15 mouse cellular contexts compared by ENCODE assay signal in genomic region chr10:103649848-103650247, GRCm38 (mm10).
"Had no signal": no experiment of that assay in that cellular context is flagged by ENCODE, and none has a peak within 500 bp of the region (broad histone marks: within the 10 kb centered on the region; RNA-seq: fewer than 3 reads in every experiment).

No protein-coding gene starts in this region.

- H3K4me2 ChIP-seq: lung, embryonic 14.5 days; midbrain, embryonic 11.5 days; midbrain, embryonic 13.5 days; midbrain, embryonic 15.5 days; neural tube, embryonic 12.5 days; stomach, embryonic 15.5 days had no signal

- H3K9me3 ChIP-seq: megakaryocyte, embryonic 14.5 days; midbrain, embryonic 13.5 days; midbrain, embryonic 15.5 days; neural tube, embryonic 12.5 days; stomach, embryonic 15.5 days had no signal

- ATAC-seq: midbrain, embryonic 13.5 days; midbrain, embryonic 15.5 days had no signal

- H3K27me3 ChIP-seq: megakaryocyte, embryonic 14.5 days; midbrain, embryonic 13.5 days; midbrain, embryonic 15.5 days; neural tube, embryonic 12.5 days; stomach, embryonic 15.5 days had no signal

- H3K4me3 ChIP-seq: megakaryocyte, embryonic 14.5 days; midbrain, embryonic 13.5 days; midbrain, embryonic 15.5 days; neural tube, embryonic 12.5 days; stomach, embryonic 15.5 days had no signal

- H3K9ac ChIP-seq: lung, embryonic 14.5 days; midbrain, embryonic 13.5 days; midbrain, embryonic 15.5 days; neural tube, embryonic 12.5 days; stomach, embryonic 15.5 days had no signal

- H3K27ac ChIP-seq: macrophage; midbrain, embryonic 13.5 days; midbrain, embryonic 15.5 days; neural tube, embryonic 12.5 days; stomach, embryonic 15.5 days; stomach, postnatal 0 days had no signal

- DNase-seq: lung, adult 18-20 months; lung, embryonic 14.5 days; lung, postnatal 10 days; right cerebral cortex, postnatal 14 days; thymus, adult 2 months; thymus, postnatal 25 days; thymus, postnatal 4 days had no signal

- H3K4me1 ChIP-seq: megakaryocyte, embryonic 14.5 days; midbrain, embryonic 13.5 days; midbrain, embryonic 15.5 days; neural tube, embryonic 12.5 days; stomach, embryonic 15.5 days had no signal

- H3K36me3 ChIP-seq: midbrain, embryonic 13.5 days; midbrain, embryonic 15.5 days; neural tube, embryonic 12.5 days; stomach, embryonic 15.5 days had no signal
